Mouse (Mus musculus) 416B (cell line): Measurements from ENCODE around the gene Cldn15.
"Not testable (repeated sequence)": the region's sequence is repeated elsewhere in the genome, so short reads cannot be mapped to it uniquely, and the experiment has no call there.

Source experiments
- DNase-seq: peaks from one replicate; pipeline ENCODE4 v3.0.0; 2011; ENCODE audit warnings: low read depth

The Cldn15 gene

DNA sequence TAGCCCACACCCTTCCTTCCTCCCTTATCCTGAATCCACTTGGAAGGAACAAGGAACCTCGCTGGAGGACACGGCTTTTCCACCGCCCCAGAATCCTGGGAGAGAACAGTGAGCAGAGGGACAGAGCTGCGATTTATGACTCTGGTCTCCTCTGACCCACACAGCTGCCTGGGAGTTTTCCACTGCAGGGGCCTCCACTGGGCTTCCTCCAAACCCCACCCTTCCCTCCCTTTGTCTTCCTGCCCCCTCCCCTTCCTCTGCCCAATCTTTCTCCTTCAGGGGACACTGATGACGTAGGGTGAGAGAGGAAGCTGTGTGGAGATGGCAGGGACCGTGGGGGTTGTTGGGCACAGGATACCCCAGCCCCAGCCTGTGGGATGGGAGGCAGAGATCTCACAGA lies at the start of gene Cldn15:
TSS of gene Cldn15 (plus strand) at position 286 of the 400 bp plus-strand sequence.
- DNase-seq = no peak

DNA sequence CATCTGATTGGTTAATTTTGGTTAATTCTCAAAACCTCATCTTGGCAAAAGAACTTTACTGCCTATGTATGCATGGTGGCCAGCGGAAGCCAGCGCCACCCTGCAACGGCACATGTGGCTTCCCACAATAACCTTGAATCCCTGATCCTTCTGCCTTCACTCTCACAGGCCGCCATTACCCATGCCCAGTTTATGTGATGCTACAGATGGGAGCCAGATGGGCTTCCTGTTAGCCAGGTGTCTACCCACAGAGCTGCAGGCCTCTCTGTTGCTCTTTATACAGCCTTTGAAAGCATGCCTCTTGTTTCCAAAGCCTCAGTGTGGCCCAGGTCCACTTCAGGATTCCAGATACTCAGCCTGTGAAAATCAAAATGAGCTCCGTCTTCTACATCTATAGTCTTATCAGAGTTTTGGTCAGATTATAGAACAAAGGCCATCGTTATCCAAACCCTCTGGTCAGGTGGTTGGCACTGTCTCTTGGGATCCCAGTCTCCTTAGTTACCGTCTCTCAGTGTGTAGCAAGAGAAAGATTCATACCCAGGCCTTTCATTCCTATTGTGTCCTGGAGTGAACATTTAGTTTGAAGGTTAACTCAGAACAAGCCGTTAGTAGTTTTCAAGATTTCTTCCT lies 48.7 kb upstream of the Cldn15 start:
- no peak for DNase-seq

DNA sequence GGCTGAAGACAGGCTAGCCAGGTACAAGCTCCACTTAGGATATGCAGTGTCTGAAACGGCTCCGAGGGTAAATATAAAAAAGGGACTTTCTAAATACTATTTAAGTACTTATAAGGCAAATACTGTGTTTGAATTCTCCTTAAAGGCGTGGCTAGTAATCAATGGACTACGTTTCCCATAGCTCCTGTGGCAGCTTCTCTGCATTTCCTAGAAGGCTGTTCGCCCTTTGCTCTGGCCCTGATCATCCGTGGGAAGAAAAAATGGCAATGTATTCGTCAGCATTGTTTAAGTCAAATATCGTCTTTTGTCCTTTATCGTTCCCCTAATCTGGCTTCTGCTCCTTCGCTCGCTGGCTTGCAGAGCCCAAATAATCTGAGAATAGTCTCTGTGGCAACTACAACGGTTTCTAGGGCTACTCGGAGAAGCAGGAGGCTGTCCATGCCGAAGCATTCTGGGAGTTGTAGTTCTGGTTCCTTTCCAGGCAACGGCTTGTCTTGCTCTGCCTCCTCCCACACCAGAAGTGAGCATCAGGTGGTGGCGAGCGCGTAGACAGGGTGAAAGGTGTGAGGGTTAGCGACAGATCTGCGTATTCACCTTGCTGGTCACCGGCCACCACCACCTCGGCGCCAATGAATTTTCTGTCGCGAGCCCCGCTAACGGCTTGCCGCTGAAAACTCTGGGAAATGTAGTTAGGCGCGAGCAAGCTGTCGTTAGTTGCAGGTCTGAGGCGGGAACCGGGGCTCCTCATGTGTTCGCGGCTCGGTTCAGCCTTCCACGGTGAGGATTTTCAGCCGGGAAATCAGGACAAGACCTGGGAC lies 47.6 kb upstream of the Cldn15 start:
- DNase-seq = peak; percentile 92

DNA sequence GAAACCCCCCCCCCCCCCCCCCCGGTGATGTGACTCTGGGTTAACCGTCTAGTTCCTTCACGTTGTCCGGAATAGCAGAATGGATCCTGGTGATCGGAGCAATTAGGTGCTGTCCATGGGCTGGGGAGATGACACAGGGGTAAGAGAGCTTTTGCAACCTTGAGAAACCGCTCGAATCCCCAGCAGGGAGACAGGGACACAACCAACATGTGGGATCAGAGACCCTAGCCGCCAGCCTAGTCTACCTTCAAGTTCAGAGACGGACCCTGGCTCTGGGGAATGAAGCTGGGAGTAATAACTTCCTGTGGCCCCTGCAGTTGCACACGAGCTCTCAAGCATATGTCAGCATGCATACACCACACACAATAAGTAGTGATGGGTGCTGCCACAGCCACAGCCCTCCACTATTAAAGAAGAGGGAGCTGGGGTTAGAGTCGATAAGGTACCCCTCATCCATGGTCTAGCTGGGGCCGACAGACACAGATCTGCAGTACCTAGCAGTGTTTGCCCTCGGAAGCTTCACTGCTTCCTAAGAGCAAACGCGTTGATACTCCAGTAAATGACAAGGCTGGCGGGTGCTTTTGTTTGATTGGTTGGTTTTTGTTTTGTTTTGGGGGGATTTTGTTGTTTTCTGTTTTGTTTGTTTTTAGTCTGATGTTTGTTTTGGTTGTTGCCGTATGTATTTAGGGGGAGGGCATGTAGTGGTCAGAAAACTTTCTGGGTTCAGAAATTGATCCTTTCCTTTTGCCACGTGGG lies 46.7 kb upstream of the Cldn15 start:
- peak; percentile 42 for DNase-seq

DNA sequence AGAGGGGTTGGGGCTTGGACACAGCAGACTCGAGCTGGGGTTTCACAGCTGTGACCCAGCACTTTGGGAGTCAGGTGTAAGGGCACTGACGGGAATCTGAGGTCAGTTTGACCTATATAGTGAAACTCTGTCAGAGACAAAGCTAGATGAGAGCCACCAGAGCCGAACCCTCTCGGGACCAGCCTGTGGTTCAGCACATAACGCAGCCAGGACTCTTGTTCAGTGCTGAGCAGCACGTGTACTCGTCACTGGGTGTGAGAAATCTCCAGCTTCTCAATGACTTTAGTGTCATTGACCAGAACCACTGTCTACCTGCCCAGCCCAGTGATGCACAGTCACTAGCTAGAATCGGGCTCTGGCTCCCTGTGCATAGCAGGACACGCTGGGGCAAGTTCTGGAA lies 43.6 kb upstream of the Cldn15 start:
- DNase-seq = no peak

DNA sequence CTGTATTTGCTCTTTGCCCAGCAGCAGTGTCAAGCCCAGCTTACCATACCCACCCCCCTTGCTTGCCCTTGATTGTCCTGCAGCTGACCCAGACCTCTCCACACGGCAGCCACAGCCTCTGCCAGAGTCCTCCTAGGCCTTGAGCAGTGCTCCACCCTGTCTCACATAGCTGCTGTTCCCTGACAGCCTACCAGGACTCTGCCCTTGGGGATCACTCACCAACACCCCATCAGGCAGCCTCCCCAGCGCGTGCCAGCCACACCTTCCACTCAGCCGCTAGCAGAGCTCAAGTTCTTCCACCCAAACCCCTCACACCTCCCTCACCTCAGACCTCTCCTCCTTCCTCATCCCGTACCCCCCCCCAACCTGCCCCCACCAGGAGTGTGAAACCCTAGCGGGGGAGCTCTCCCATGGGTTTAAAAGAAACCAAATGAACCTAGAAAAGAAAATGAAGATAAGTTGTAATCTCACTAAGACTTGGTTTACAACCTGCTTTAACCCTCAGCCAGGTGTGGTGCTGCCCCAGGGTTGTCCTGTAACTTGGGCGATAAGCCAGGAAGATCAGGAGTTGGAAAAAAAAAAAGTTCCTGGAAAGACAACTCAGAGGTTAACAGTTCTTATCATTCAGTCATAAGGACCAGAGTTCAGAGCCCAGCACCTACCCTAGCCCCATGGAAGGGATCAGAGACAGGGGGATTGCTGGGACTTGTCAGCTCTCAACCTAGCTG lies 42.5 kb upstream of the Cldn15 start:
- DNase-seq = no peak

DNA sequence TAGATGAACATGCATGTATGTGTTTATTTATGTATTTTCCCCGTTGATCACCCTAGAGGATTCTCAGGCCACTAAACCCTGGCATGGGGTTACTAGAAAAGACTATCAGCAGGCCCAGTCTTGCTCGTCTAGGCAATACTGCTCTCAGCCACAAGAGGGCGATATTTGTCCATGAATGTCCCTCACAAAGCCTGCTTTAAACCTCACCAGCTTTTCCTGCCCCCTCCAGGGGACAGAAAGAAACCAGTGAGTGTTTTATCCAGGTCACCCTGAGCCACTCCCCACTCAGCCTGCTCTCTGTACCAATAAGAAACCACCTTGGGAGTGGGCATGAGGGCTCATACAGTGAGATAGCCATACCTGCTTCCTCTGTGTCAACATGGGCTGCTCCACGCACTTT lies 37.3 kb upstream of the Cldn15 start:
- peak; percentile 86 for DNase-seq

DNA sequence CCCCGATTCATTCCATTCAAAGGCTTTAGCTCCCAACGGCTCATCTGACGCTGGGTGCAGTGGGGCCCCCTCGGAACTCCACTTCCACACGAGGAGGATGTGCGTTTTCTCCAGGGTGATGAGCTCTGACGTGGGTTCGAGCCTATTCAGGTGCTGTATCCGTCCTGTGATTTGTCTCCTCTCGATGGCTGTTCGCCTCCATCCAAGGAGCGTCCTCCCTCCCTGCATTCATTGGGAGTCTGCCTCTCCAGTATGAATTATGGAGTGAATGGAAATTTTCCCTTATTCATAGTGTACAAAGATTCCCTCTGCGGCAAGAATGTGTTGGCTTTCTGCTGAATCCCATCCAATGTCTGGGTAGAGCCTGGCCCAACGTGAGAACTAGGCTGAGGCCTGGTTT lies 34.5 kb upstream of the Cldn15 start:
- DNase-seq = no peak

DNA sequence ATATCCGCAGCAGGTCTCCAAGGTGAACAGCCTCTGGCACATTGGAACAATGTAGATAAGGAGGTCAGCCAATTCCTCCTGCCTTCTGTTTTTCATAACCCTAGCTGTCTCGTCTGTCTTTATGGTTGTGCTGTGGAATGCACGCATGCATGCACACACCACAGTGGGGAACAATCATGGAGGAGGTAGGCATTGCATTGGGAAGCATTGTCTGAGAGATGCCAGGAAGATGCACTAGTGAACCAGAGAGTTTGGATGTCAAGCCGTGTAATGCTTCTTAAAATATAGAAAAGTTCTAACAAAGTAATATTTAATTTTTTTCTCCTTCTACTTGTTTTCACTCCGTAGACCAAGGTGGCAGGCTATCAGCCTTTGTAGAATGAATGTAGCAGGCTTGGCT lies 33.5 kb upstream of the Cldn15 start:
- peak; percentile 54 for DNase-seq

DNA sequence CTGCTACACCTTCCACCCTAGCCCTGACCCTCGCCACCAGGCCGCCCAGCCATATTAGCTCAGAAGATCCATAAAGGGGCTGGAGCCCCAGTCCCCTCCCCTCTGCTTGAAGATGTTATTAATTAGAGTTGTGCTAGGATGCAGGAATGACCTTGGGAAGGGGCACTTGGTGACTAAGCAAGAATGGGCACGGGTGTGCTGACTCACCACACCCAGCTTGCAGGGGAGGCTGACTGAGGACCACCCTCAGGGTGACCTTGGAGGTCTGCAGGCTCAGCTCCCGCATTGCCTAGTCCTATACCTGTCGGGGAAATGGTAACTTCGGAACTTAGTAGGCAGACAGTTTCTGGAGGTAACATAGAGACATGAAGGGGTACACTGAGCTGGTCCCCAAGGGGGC lies 32.5 kb upstream of the Cldn15 start:
- no peak for DNase-seq

DNA sequence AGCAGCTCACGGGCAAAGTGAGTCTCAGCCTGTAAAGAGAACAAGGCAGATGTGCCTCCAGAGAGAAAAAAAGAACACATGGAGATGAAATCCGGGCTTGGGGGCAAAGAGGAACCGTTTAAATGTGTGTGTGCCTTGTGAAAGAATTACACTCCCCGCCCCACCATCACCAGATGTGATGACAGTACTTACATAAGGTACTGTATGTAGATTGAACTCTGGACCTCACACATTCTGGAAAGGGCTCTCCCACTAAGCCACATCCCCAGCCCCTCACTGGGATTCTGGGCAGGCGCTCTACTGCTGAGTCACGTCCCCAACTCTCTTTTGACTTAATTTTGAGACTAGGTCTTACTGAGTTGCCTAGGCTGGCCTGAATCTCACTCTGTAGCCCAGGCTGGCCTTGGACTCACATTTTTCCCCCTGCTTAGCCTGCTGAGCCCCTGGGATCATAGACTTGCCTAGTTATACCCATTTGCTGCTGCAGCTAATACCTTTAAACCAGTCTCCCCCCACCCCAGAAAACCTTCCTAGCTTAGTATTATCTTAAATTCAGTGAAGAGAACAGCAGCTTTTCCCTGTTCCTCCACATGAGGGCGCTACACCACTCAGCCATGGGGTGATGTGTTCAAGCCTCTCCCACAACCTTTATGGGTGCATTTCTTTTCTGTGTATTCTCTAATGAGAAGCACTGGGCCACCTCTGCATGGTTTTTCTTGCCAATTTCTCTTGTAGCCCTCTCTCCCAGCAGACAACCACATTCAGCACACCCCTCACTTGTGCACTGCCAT lies 30.3 kb upstream of the Cldn15 start:
- DNase-seq = peak; percentile 47

DNA sequence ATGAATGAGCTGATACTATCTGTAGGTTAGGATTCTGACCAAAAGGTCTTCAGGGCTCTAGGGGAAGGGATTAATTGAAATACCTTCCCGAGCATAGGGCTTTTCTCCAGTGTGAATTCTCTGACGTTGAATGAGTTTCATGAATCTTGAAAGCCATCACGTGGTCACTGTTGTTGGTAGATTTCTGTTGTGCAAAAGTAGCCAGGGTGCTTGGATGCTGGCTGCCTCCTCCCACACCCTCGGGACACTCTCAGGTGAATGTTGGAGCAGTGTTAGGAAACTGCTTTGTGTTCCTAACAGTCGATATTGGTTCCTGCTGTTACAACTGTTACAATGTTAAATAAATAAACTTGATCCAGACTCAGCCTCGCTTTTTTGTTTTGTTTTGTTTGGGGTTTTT lies 29.7 kb upstream of the Cldn15 start:
- DNase-seq = no peak

DNA sequence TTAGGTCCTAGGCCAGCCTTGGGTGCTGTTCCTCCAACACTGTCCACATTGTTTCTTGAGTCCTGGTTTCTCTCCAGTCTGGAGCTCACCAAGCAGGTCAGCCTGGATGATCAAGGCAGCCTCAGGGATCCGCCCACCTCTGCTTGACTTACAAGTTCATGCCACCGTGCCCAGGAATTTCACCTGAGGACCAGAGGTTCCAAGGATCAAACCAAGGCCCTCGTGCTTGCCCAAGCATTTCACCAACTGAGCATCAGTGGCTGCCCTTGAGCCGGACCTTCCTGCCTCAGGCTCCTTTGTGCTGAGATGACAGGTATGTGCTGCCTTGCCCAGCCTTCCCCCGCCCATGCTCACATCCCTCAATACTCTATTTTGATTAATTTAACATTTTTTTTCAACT lies 28.8 kb upstream of the Cldn15 start:
- DNase-seq = no peak

DNA sequence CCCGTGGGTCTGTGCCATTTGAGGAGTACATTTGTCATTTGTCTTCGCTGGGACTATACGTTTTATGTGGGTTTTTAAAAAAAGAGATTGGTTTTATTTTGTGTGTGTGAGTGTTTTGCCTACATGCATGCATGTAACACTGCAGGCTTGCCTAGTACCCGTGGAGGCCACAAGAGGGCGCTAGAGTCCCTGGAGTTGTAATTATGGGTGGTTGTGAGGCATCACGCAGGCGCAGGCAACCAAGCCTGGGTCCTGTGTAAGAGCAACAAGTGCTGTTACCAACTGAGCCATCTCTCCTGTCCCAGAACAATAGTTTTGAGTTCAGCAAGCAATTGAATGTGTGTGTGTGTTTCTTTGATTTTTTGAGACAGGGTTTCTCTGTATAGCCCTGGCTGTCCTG lies 27.1 kb upstream of the Cldn15 start:
- DNase-seq = peak; percentile 27

DNA sequence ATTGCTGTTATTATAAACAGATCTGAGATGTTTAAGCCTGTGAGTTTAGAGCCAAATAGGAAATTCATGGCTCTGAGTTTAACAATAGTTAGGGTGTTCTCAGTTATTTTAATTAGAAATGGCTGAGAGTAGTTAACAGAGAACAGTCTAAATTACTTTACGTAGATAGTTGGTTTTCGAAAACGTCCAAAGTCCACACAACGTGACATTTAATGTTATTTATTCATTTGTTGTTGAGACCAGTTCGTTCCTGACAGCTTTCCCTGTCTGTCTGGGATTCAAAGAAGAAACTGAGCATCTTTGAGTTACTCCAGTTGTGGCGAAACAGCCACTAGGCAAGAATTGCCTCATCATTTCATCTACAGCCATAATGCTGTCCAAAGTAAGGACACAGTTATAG lies 26.4 kb upstream of the Cldn15 start:
- DNase-seq = not testable (repeated sequence)

DNA sequence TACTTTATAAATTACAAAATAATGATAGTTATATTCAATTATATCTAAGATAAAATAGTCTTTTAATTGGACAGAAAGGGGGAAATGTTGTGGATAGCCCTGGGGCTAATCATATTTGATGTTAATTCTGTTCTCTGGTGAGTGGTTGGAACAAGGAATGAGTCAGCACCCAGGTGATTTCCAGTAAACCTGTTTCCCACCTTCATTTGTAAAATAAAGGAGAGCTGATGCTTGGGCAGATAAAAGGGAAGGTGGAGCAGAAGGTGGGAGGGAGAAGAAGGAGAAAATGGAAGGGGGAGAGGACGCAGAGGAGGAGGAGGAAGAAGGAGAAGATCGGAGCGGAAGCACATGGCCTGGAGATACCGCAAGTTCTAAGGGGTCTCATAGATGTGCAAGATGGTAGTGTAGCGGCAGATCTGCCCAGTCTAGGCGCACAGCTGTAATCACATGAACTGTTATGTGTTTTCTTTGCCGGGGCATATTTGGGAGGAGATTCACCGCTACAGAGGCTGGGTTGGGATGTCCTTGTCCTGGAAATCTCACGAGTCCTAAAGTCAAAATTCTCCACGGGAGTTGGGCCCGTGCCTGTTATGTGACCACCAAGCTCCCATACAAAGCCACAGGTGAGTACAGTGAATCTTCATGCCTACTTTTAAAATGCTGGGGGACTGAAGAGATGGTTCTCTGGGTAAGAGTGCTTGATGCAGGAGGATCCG lies 25.4 kb upstream of the Cldn15 start:
- no peak for DNase-seq

DNA sequence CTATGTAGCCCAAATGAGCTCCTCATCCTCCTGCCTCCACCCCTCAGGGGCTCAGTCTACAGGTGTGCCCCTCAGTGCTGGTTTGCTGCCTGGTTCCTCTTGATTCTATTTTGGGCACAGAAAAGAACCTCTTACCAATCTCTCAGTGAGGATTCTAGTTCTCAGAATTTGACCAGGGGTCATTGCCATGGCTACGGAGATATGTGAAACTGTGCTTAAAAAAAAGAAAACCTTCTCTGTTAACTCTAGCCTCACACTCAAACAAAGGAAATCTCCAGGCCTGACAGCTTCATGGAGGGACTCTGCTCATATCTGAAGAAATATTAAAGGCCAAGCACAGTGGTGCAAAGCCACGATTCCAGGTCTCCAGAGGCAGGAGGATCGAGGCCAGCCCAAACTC lies 23.6 kb upstream of the Cldn15 start:
- DNase-seq = no peak

DNA sequence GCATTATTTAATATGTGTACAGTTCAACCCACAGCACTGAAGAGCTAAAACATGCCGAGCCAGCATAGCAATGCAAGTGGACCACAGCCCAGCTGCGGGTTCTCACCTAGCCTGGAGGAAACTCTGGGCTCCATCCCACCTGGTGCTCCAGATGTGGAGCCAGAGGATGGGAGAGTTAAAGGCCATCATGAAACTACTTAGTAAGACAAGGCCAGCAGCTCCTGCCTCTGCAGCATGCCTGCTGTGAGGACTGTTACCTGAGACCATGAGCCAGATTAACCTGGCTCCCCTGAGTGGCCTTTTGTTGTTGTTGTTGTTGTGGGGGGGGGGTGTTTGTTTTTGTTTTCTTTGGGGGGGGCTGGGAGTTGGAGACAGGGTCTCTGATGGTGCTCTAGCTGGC lies 23.0 kb upstream of the Cldn15 start:
- no peak for DNase-seq

DNA sequence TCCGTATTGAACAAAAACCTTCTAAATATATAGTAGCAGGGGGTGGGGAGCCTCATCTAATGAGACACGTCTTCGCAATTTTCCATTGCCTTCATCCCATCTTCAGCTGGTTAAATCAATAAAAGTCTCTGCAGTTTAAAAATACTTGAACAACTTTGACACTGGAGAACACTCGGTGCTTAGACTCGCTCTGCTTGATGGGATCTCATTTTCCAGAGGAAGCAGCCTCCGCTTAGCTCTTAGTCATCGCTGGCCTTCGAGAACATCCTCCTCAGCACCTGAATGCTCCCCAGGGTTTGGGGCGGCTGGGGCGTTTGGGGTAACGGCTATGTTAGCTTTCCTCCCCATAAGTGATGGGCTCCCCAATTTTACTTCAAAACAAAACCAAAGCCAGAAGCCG lies 21.3 kb upstream of the Cldn15 start:
- DNase-seq = no peak

DNA sequence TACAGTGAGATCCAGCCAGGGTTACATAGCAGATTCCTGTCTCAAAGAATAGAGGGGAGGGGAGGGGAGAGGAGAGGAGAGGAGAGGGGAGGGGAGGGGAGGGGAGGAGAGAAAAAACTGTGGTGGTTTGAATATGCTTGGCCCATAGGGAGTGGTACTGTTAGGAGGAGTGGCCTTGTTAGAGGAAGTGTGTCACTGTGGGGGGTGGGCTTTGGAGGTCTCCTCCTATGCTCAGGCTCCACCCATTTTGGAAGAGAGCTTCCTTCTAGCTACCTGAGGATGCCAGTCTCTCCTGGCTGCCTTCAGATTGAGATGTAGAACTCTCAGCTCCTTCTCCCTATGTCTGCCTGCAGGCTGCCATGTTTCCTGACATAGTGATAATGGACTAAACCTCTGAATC lies 18.5 kb upstream of the Cldn15 start:
- no peak for DNase-seq
